Mouse (Mus musculus): Measurements from ENCODE around the gene Pcdh9.

Gene Pcdh9

GRCm38 (mm10) chr14:93381163-93381562 is 509.3 kb downstream of the Pcdh9 start:
- DNase-seq (ENCODE audit: low spot score in 2 of 2) = no peak

GRCm38 (mm10) chr14:93380757-93381156 is 509.7 kb downstream of the Pcdh9 start:
- no peak for DNase-seq (ENCODE audit: low spot score in 2 of 2)

- no peak for DNase-seq (ENCODE audit: low spot score in 2 of 2)
Observed at GRCm38 (mm10) chr14:93376159-93376558, 514.3 kb downstream of the Pcdh9 start.

GRCm38 (mm10) chr14:93374181-93374580 is 516.3 kb downstream of the Pcdh9 start:
- no peak for DNase-seq (ENCODE audit: low spot score in 2 of 2)

GRCm38 (mm10) chr14:93354150-93354549 is 536.3 kb downstream of the Pcdh9 start:
- no peak for DNase-seq (ENCODE audit: low spot score in 2 of 2)

- DNase-seq (ENCODE audit: low spot score in 2 of 2) = no peak
Observed at GRCm38 (mm10) chr14:93350906-93351305, 539.6 kb downstream of the Pcdh9 start.

- no peak for DNase-seq (ENCODE audit: low spot score in 2 of 2)
Observed at GRCm38 (mm10) chr14:93349166-93349565, 541.3 kb downstream of the Pcdh9 start.

GRCm38 (mm10) chr14:93347031-93347430 is 543.4 kb downstream of the Pcdh9 start:
- DNase-seq (ENCODE audit: low spot score in 2 of 2) = no peak

GRCm38 (mm10) chr14:93342781-93343180 is 547.7 kb downstream of the Pcdh9 start:
- no peak for DNase-seq (ENCODE audit: low spot score in 2 of 2)

GRCm38 (mm10) chr14:93341390-93341789 is 549.1 kb downstream of the Pcdh9 start:
- no peak for DNase-seq (ENCODE audit: low spot score in 2 of 2)

- DNase-seq (ENCODE audit: low spot score in 2 of 2) = no peak
Observed at GRCm38 (mm10) chr14:93329247-93329646, 561.2 kb downstream of the Pcdh9 start.

- DNase-seq (ENCODE audit: low spot score in 2 of 2) = no peak
Observed at GRCm38 (mm10) chr14:93317393-93317792, 573.1 kb downstream of the Pcdh9 start.

GRCm38 (mm10) chr14:93288361-93288760 is 602.1 kb downstream of the Pcdh9 start:
- DNase-seq (ENCODE audit: low spot score in 2 of 2) = no peak

GRCm38 (mm10) chr14:93287642-93288041 is 602.8 kb downstream of the Pcdh9 start:
- DNase-seq (ENCODE audit: low spot score in 2 of 2) = no peak

GRCm38 (mm10) chr14:93285136-93285535 is 605.3 kb downstream of the Pcdh9 start:
- DNase-seq (ENCODE audit: low spot score in 2 of 2) = no peak

- no peak for DNase-seq (ENCODE audit: low spot score in 2 of 2)
Observed at GRCm38 (mm10) chr14:93284009-93284408, 606.5 kb downstream of the Pcdh9 start.

- DNase-seq (ENCODE audit: low spot score in 2 of 2) = no peak
Observed at GRCm38 (mm10) chr14:93275661-93276060, 614.8 kb downstream of the Pcdh9 start.

GRCm38 (mm10) chr14:93274767-93275166 is 615.7 kb downstream of the Pcdh9 start:
- DNase-seq (ENCODE audit: low spot score in 2 of 2) = no peak

- DNase-seq (ENCODE audit: low spot score in 2 of 2) = no peak
Observed at GRCm38 (mm10) chr14:93253411-93253810, 637.1 kb downstream of the Pcdh9 start.

- DNase-seq (ENCODE audit: low spot score in 2 of 2) = no peak
Observed at GRCm38 (mm10) chr14:93240263-93240662, 650.2 kb downstream of the Pcdh9 start.

GRCm38 (mm10) chr14:93234333-93234732 is 656.1 kb downstream of the Pcdh9 start:
- no peak for DNase-seq (ENCODE audit: low spot score in 2 of 2)

- no peak for DNase-seq (ENCODE audit: low spot score in 2 of 2)
Observed at GRCm38 (mm10) chr14:93233599-93233998, 656.9 kb downstream of the Pcdh9 start.

- DNase-seq (ENCODE audit: low spot score in 2 of 2) = peak; percentile 78 to 84
Observed at GRCm38 (mm10) chr14:93214846-93215245, 675.6 kb downstream of the Pcdh9 start.

- DNase-seq (ENCODE audit: low spot score in 2 of 2) = no peak
Observed at GRCm38 (mm10) chr14:93199791-93200190, 690.7 kb downstream of the Pcdh9 start.
